Mouse (Mus musculus) lung, adult 18-20 months (tissue): Measurements from ENCODE around the gene Gm4881.

ENCODE experiments used
- DNase-seq, 2 experiments: peaks; one replicate each; pipeline ENCODE4 v3.0.0; 2022; ENCODE audit warnings: mixed read lengths in 2 of 2

The Gm4881 gene

GRCm38 (mm10) chr7:24892125-24892583 is 52.1 kb downstream of the Gm4881 start:
- no peak for DNase-seq

- DNase-seq: no peak
Observed at GRCm38 (mm10) chr7:24891241-24892124, 52.8 kb downstream of the Gm4881 start.

- DNase-seq: peak; percentile 87 to 89
Observed at GRCm38 (mm10) chr7:24890281-24891216, 53.7 kb downstream of the Gm4881 start.

GRCm38 (mm10) chr7:24889431-24890220 is 54.7 kb downstream of the Gm4881 start:
- no peak for DNase-seq

GRCm38 (mm10) chr7:24887096-24887495 is 57.2 kb downstream of the Gm4881 start:
- DNase-seq: no peak

GRCm38 (mm10) chr7:24886308-24886633 is 58.0 kb downstream of the Gm4881 start:
- DNase-seq: no peak

- DNase-seq: no peak
Observed at GRCm38 (mm10) chr7:24885468-24886307, 58.6 kb downstream of the Gm4881 start.

- DNase-seq: no peak
Observed at GRCm38 (mm10) chr7:24884693-24885291, 59.5 kb downstream of the Gm4881 start.

GRCm38 (mm10) chr7:24883896-24884692 is 60.2 kb downstream of the Gm4881 start, which contains the start of gene Rps19:
Gene Rps19 (plus strand): TSS chr7:24884371.
- DNase-seq: peak; percentile 99

- no peak for DNase-seq
Observed at GRCm38 (mm10) chr7:24882416-24883199, 61.7 kb downstream of the Gm4881 start.

GRCm38 (mm10) chr7:24879620-24880019 is 64.7 kb downstream of the Gm4881 start:
- DNase-seq: no peak

- DNase-seq: no peak
Observed at GRCm38 (mm10) chr7:24877588-24877987, 66.7 kb downstream of the Gm4881 start.
